Mouse (Mus musculus) forebrain, embryonic 13.5 days (tissue): ENCODE data around the gene Magel2. TPM values are rescaled to one million over a fixed set of nuclear protein-coding genes. Genes with fewer than 3 reads are reported as not detected.

Experiments
- ATAC-seq: fragments of 200-750 bp; cut with Nextera tagmentation; 2 replicates; pipeline ENCODE4 v1.8.0; 2017
- H3K27ac ChIP-seq: fragments of 300-500 bp; sonication (generic); 2 replicates; pipeline ENCODE4 v1.5.1; 2015; ENCODE audit warnings: inconsistent platforms, mild to moderate bottlenecking, moderate library complexity
- H3K27me3 ChIP-seq: fragments of 300-500 bp; sonication (generic); 2 replicates; pipeline ENCODE4 v1.6.1; 2015; ENCODE audit warnings: mild to moderate bottlenecking, inconsistent platforms
- H3K36me3 ChIP-seq: fragments of 300-500 bp; sonication (generic); 2 replicates; pipeline ENCODE4 v1.6.1; 2015; ENCODE audit warnings: mild to moderate bottlenecking, inconsistent platforms; ENCODE audit not compliant: poor library complexity, severe bottlenecking
- H3K4me1 ChIP-seq: fragments of 300-500 bp; sonication (generic); 2 replicates; pipeline ENCODE4 v1.6.1; 2015; ENCODE audit warnings: inconsistent platforms
- H3K4me2 ChIP-seq: fragments of 300-500 bp; sonication (generic); 2 replicates; pipeline ENCODE4 v1.6.1; 2015; ENCODE audit warnings: inconsistent platforms, mild to moderate bottlenecking, moderate library complexity
- H3K4me3 ChIP-seq: fragments of 300-500 bp; sonication (generic); 2 replicates; pipeline ENCODE4 v1.5.1; 2015; ENCODE audit warnings: mild to moderate bottlenecking, inconsistent platforms
- H3K9ac ChIP-seq: fragments of 300-500 bp; sonication (generic); 2 replicates; pipeline ENCODE4 v1.6.1; 2015; ENCODE audit warnings: mild to moderate bottlenecking, inconsistent platforms
- H3K9me3 ChIP-seq: fragments of 300-500 bp; sonication (generic); replicated peaks from 2 replicates; pipeline ENCODE4 v1.6.1; 2016; ENCODE audit warnings: inconsistent platforms
- WGBS: fragments of 180-500 bp; shearing (Covaris S2); methylation state at CpG from one replicate; pipeline ENCODE4 v1.1.7; 2015; 5-methylcytosine and 5-hydroxymethylcytosine counted together
- polyA plus RNA-seq: library from polyadenylated mRNA; unstranded; fragments of >200 nt; fragmentation: Nextera tagmentation; extraction: Ambion mirVana; gene quantifications from 2 replicates; pipeline ENCODE4 v1.2.1, GENCODE M21; 2015

Gene Magel2
- polyA plus RNA-seq, 1 experiment from 2014 or later = 16.6 TPM

DNA sequence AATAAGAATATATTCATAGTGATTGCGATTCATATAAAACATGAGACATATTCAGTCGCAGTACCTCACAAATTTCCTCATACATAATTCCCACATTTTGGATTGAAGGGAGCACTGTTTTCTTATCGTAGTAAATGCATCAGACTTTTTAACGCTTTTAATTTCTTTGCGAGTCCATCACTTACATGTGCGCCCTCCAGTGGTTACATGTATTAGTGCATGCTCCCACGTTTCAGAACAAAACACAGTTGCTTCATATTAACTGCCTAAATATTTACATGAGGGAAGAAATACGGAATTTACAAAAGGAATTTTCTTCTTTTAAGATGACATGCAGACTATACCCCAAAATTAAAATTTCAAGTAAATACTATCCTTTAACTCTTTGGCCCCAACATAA lies 51.5 kb downstream of the Magel2 start:
- no peak for ATAC-seq
- H3K36me3 ChIP-seq = no peaks in the 10 kb centered on the region
- WGBS = 23% methylated on average over 8 of the region's 8 CpGs
- no peak overlapping the region for H3K4me3 ChIP-seq
- no peaks in the 10 kb centered on the region for H3K27me3 ChIP-seq
- no peak overlapping the region for H3K9ac ChIP-seq
- 0 out of 2 replicates have a peak, but pooled peaks cover 6% of the 10 kb centered on the region for H3K9me3 ChIP-seq
- no peak overlapping the region for H3K4me2 ChIP-seq
- H3K27ac ChIP-seq = no peak overlapping the region
- no peaks in the 10 kb centered on the region for H3K4me1 ChIP-seq

Other genes with a start within 250 kb of the Magel2 start
- 381 and 439 TPM in 2 replicates for gene Ndn, start 30.4 kb upstream of the Magel2 start, polyA plus RNA-seq
- gene Mkrn3, start 43.1 kb downstream of the Magel2 start, polyA plus RNA-seq = 21.7 and 25.0 TPM in 2 replicates
- gene Peg12, start 87.5 kb downstream of the Magel2 start, polyA plus RNA-seq = 56.3 and 66.0 TPM in 2 replicates